Mouse (Mus musculus): ENCODE measurements around the gene Rapgefl1. TPM values are rescaled to one million over a fixed set of nuclear protein-coding genes. Genes with fewer than 3 reads are reported as not detected.

The Rapgefl1 gene
- polyA plus RNA-seq, 1 experiment from 2014 or later: 9.2 TPM

Other genes with a start within 250 kb of the Rapgefl1 start
- gene Ormdl3, start 249.4 kb upstream of the Rapgefl1 start, polyA plus RNA-seq (2015; fragmentation: Nextera tagmentation; extraction: Ambion mirVana): 120 TPM in 2 replicates
- gene Lrrc3c, start 238.5 kb upstream of the Rapgefl1 start, polyA plus RNA-seq (2015; fragmentation: Nextera tagmentation; extraction: Ambion mirVana): not detected in 2 replicates
- 0.66 and 0.72 TPM in 2 replicates for gene Gm12355, start 211.1 kb upstream of the Rapgefl1 start, polyA plus RNA-seq (2015; fragmentation: Nextera tagmentation; extraction: Ambion mirVana)
- gene Gsdma3, start 210.4 kb upstream of the Rapgefl1 start, polyA plus RNA-seq (2015; fragmentation: Nextera tagmentation; extraction: Ambion mirVana): not detected in 2 replicates
- not detected in 2 replicates for gene Gsdma2, start 190.0 kb upstream of the Rapgefl1 start, polyA plus RNA-seq (2015; fragmentation: Nextera tagmentation; extraction: Ambion mirVana)
- gene Gsdma, start 172.4 kb upstream of the Rapgefl1 start, polyA plus RNA-seq (2015; fragmentation: Nextera tagmentation; extraction: Ambion mirVana): not detected in 2 replicates
- 198 TPM in 2 replicates for gene Psmd3, start 154.2 kb upstream of the Rapgefl1 start, polyA plus RNA-seq (2015; fragmentation: Nextera tagmentation; extraction: Ambion mirVana)
- not detected in 2 replicates for gene Csf3, start 135.5 kb upstream of the Rapgefl1 start, polyA plus RNA-seq (2015; fragmentation: Nextera tagmentation; extraction: Ambion mirVana)
- 82.9 and 84.8 TPM in 2 replicates for gene Med24, start 107.3 kb upstream of the Rapgefl1 start, polyA plus RNA-seq (2015; fragmentation: Nextera tagmentation; extraction: Ambion mirVana)
- 151 and 158 TPM in 2 replicates for gene Thra, start 96.1 kb upstream of the Rapgefl1 start, polyA plus RNA-seq (2015; fragmentation: Nextera tagmentation; extraction: Ambion mirVana)
- 3.4 and 3.9 TPM in 2 replicates for gene Nr1d1, start 61.5 kb upstream of the Rapgefl1 start, polyA plus RNA-seq (2015; fragmentation: Nextera tagmentation; extraction: Ambion mirVana)
- 33.2 and 33.6 TPM in 2 replicates for gene Msl1, start 41.3 kb upstream of the Rapgefl1 start, polyA plus RNA-seq (2015; fragmentation: Nextera tagmentation; extraction: Ambion mirVana)
- 56.3 and 57.7 TPM in 2 replicates for gene Casc3, start 31.9 kb upstream of the Rapgefl1 start, polyA plus RNA-seq (2015; fragmentation: Nextera tagmentation; extraction: Ambion mirVana)
- gene Wipf2, start 26.9 kb downstream of the Rapgefl1 start, polyA plus RNA-seq (2015; fragmentation: Nextera tagmentation; extraction: Ambion mirVana): 4.9 and 5.3 TPM in 2 replicates
- 3.9 and 4.2 TPM in 2 replicates for gene Cdc6, start 71.0 kb downstream of the Rapgefl1 start, polyA plus RNA-seq (2015; fragmentation: Nextera tagmentation; extraction: Ambion mirVana)
- gene Rara, start 91.0 kb downstream of the Rapgefl1 start, polyA plus RNA-seq (2015; fragmentation: Nextera tagmentation; extraction: Ambion mirVana): 9.7 and 10.5 TPM in 2 replicates
- 1.4 and 2.4 TPM in 2 replicates for gene Gjd3, start 146.2 kb downstream of the Rapgefl1 start, polyA plus RNA-seq (2015; fragmentation: Nextera tagmentation; extraction: Ambion mirVana)
- gene Top2a, start 187.4 kb downstream of the Rapgefl1 start, polyA plus RNA-seq (2015; fragmentation: Nextera tagmentation; extraction: Ambion mirVana): 31.8 and 33.9 TPM in 2 replicates
- gene Igfbp4, start 204.5 kb downstream of the Rapgefl1 start, polyA plus RNA-seq (2015; fragmentation: Nextera tagmentation; extraction: Ambion mirVana): 136 and 154 TPM in 2 replicates

Measured in midbrain, embryonic 15.5 days (tissue).